Mouse (Mus musculus): ENCODE data around the gene Ranbp3.
A peak's percentile ranks its signal among the peaks of the same experiment; 100 is the strongest.

Gene Ranbp3

DNA sequence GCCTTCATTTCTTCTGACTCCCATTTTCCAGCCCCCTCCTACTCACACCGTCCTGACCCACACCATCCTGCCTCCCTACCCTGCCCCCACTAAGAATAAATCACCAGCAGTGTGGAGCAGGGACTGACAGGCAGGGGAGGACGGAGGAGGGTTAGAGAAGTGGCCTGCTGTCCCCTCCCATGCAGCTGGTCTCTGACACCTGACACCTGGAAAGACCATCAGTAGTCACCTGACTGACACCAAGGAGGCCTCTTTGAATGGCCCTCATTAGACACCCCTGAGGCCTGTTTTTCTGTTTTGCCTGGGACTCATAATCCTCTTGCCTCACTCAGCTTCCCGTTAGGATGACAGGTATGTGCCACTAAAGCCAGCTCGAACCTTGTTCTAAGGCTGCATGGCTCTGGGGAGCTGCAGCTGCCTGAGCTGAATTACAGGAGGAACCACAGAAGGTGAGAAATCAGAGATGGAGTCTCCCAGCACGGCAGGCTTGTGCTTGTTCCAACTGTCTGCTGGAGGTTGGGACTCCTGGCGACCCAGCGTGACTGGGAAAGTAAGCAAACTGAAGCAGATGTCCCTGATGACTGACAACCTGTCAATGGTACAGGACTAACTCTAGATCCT, 54.0 kb downstream of the Ranbp3 start:
- DNase-seq (ENCODE audit: low spot score) = peak; percentile 62

DNA sequence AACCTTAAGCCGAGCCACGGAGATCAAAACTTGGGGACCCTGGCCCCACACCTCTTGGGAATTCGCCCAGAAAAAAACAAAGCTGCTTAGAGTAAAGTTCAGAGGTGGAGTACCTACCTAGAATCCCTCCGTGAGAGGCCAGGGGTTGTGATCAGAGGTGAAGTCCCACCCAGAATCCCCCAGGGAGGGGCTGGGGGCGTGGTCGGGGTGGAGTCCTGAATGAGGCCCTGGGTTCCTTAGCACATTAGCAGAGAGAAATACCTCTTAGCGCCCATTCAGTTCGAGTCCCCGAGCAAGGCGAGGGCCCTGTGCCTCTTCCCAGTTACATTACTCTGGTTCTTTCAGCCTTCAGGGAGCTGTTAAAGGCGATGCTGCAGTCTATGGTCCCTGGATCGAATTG, 54.6 kb downstream of the Ranbp3 start:
- DNase-seq (ENCODE audit: low spot score) = no peak

DNA sequence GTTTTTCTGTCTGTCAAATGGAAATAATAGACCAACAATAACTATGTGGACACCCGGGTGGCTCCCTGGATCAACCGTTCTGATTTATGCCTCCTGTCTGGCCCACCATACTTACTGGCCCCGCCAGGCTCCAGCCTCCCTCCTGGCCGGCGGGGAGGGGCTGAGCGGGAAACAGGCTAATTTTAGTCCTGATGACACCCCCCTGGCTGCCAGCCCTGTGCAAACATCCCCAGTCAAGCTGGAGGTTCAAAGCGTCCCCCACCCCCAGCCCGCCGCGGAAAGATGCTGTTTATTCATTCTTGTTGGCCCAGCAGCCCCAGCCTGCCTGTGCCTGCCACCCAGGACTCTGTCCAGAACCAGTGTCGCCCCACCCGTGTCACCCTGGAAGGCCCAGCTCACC, 55.0 kb downstream of the Ranbp3 start:
- DNase-seq (ENCODE audit: low spot score) = no peak

DNA sequence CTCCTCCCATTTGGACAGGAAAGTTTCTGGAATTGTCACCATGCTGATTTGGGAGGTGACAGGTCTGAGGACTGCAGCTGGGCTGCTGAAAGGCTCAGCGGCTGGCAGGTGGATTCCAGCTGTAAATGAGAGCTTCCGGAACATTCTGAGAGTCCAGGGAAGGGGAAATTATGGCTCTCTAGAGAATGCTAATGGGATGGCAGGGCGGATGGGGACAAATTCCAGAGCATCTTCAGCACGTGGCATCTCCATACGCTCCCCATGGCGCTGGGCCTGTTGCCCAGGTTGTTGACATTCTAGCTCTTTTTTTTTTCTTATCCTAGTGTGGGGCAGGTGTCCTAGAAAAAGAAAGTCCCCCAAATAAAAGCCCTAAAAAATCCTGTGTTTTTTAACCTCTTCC, 56.1 kb downstream of the Ranbp3 start:
- DNase-seq (ENCODE audit: low spot score) = no peak

DNA sequence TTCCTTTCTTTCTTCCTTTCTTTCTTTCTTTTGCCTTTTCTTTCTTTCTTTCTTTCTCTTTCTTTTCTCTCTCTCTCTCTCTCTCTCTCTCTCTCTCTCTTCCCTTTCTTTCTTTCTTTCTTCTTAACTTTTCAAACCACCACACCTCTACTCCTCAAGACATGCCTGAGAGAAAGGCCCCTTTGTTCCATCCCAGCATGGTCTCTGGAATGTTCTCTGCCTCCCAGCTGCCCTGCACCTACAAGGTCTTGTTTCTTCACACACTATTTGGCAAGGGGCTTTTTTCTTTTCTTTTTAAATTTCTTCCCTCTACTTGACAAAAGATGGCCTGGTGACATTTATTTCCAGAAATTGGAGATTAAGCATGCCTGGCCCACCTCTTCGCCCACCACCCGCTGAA, 56.6 kb downstream of the Ranbp3 start:
- no peak for DNase-seq (ENCODE audit: low spot score)

DNA sequence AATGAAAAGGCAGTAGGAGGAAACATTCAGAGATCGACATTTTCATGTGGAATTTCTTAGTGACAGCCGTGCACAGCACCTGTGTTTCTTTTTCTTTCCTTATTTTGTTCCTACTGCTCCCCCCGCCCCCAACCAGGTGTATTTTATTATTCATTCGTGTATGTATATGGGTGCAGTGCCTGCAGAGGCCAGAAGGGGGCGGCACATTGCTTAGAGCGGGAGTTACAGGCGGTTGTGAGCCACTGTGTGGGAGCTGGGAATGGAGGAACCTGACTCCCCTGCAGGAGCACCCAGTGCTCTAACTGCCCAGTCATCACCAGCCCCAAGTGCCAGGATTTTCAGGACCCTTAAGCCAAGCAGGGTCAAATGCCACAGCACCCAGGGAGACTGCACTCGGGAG, 63.4 kb downstream of the Ranbp3 start:
- DNase-seq (ENCODE audit: low spot score) = no peak

DNA sequence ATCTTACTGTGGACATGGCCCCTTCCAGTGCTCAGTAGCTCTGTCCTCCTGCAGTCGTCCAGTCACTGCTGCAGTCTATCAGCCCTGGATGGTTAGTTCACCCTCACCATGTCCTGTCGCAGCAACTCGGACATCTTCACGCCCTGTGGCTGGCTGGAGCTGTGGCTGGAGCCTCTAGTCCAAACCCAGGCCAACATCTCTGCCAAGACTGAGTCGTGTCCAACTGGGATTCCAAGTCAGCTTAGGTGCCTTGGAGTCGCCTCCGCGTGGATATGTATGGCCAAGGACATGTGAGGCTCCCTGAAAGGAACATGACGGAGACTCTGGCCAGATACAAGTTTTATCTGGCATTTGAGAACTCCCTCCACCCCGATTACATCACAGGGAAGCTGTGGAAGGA, 65.1 kb downstream of the Ranbp3 start:
- no peak for DNase-seq (ENCODE audit: low spot score)

DNA sequence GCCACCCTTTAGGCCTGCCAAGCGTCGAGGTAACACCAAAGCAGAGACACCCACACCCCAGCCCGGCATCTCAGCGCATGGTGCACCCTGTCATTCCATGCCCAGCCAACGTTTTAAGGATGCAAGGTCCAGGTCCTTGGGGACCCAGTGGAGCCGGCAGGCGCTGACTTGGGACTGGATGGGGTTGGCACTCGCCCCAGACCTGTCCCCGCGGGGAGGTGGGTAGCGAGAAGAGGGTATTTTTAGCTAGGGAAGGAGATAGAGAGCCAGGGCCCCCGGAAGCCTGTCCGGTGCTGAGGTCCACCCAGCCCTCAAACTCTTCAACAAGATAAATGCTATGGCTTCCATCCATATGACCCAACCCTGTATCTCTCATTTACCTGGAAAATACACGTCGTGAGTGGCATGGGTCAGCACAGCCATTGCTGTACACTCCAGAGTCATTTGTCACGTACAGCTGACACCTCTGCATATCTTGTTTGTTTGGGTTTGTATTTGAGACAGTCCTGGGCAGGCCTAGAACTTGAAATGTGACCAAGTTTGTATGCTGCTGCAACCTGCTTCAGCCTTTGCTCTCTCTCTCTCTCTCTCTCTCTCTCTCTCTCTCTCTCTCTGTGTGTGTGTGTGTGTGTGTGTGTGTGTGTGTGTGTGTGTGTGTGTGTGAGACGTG, 67.2 kb downstream of the Ranbp3 start:
- DNase-seq (ENCODE audit: low spot score) = no peak

DNA sequence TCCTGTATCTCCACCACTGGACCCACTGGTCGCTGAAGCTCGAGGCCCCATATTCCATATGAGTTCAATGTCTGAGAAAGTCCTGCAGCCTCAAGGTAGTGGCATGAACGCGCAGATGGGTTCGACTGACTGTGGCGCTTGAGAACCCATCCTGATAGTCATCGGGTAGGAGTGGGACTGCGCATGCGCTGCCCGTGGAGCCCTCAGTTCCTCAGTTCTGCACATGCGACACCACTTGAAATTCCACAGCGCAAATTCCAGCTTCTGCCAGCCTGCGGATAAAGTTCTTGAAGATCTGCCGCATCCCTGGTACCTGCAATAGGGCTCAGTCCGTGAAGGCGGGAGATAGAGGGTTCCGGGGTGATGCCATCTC, 67.7 kb downstream of the Ranbp3 start:
- DNase-seq (ENCODE audit: low spot score) = no peak

DNA sequence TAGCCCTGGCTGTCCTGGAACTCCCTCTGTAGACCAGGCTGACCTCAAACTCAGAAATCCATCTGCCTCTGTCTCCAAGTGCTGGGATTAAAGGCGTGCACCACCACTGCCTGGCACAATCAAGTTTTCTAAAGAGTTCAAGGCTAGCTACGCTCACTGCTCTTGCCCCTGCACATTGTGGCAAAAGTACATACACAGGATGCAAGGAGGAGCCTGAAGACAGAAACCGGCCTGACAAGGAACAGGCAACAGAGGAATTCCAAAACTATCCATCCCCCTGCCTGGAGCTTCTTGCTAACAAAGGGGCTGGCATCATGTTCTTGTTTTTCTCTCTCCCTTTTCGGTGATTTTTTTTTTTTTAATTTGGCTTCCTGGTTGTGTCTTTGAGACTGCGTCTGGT, 71.1 kb downstream of the Ranbp3 start:
- no peak for DNase-seq (ENCODE audit: low spot score)

DNA sequence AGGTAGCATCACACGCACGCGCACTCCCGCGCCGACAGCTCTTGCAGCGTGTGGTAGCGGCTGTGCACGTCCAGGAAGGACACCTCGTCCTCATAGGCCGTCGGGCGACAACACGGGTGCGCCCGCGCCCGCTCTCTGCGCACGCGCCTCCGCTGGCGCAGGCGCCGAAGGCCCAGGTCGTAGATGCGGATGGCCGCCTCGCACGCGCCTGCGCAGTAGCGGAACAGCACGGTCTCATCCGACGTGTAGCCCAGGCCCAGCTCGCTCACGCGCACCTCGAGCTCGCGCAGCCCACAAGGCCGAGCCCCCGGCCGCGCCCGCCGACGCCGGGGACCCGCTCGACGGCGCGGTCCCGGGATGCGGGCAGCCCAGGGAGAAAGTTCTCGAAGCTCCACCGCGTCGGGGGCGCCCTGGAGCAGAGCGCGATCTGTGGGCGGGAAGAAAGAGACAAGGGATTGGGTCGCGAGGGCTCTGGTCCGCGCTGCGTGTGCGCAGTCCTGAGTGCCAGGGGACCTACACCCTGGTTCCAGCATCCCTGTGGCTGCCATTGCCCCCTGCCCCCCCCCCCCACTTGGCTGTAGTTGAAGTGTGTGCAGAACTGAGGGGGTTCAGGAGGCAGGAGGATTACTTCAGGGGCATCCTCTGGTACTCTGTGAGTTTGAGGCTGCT, 78.4 kb downstream of the Ranbp3 start:
- DNase-seq (ENCODE audit: low spot score) = peak; percentile 77

DNA sequence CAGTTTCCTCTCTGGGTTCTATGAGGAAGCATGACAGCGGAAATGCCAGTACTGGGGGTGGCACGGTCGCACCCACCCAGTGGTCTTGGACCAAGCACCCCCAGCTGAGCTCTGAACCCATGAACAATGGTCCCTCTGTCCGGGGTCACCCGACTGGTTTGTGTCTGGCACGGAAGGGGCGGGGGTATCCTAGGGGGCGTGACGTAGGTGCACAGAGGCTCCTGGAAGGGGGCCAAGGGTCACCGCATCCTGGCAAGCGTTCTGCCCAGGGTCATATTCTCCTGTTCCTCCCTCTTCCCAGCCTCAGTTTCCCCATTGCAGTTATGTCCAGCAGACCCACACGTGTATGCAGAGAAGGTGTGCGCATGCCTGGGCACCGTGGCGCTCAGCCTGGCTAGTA, 80.4 kb downstream of the Ranbp3 start:
- no peak for DNase-seq (ENCODE audit: low spot score)

DNA sequence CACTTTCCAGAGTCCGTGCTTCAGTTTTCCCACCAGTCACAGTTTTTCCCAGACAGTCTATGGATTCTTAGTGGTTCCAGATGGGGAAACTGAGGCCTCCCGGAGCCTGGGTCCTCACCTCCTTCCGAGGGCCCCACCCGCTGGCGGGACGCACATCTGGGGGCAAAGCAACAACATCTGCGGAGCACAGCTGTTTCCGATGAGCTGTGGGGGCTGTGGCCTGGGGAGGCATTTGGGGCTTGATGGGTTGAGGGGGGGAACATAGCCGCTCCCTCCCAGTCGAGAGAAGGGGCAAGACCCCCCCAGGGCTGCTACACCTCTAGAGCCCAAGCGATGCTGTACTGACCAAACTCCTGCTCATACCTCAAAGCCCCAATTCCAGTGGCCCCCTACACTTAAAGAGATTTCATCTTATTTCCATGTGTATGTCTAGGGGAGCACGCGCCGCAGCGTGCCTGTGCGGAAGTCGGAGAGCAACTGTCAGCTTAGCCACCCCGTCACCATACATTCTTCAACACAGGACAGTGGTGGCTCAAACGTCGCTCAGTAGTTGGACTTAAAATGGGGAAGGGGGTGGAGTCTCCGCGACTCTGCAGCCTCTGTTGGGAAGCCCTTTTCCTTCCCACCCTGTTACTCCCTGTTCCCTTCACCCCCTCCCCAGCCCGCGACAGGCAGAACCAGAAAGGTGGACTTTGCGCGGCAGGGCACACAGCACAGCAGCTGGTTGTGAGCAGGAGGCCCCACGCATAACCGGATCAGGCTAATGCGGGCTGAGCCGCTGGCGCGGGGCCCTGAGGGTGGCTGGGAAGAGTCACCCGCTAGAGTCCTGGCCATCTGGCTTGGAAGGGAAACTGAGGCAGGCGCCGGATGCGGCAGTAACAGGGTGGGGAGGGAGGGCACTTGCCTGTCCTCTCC, 81.4 kb downstream of the Ranbp3 start:
- peak; percentile 37 for DNase-seq (ENCODE audit: low spot score)

DNA sequence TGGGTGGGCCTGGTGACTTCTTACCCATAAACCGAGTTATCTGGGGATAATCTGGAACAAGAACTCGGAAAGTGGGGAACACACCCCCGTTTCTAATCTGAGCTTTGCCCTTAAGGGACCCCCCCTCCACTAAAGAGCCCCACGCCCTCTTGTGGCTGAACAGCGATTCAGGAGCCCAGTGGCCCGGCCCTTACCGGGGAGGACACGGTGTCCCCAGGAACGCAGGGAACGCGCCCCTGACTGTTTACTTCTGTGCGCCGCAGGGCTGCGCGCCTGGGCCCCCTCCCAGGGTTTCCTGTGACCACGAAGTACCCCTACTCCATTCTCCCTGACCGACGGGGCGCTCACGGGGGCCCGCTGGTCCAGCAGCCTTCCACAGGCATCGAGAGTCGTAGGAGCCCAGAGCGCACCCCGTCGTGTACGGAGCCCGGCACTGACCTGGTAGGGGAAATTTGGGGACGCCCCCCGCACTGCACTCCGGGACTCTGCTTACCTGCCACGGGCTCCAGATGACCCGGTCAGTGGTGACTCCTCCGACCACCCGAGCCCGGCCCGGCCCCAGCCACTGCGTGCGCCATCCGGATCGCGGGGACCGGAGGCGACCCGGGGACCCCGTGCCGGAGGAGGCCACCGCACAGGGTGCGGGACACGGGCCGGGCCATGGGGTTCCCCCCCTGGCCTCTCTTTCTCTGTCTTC, 83.8 kb downstream of the Ranbp3 start:
- DNase-seq (ENCODE audit: low spot score) = peak; percentile 23

DNA sequence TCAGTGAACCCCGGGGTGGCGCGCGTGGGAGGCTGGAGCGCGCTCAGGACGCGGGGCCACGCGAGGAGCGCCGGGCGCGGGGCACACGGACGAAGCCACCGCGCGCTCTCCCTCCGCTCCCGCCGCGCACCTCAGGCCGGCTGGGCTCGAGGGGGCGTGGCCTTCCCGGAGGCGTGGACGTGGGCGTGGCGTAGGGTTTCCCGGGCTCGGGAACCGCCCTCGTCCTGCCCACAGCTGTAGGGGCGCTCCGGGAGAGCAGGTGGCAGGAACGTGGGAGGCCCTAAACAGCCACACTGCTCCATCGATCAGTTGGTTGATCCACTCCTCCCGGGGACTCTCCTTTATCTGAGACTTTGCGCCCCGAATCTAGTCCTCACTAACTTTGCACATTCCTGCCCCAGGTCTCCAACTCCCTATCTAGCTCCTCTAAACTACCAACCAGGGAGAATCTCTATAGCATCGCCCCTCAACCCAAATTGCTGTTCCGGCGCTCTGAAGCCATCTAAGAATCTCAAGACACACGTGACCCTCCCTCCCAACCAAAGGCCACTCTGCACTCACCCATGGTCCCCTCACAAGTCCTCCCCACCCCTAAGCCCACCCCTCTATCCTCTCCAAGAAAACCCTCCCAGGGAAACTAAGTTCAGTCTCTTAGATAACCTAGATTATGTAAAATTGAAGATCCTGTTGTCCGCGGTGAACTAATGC, 84.5 kb downstream of the Ranbp3 start, which contains the start of gene Nrtn:
Gene Nrtn (minus strand): TSS at position 115 of the 708 bp plus-strand sequence.
- peak; percentile 92 for DNase-seq (ENCODE audit: low spot score)

DNA sequence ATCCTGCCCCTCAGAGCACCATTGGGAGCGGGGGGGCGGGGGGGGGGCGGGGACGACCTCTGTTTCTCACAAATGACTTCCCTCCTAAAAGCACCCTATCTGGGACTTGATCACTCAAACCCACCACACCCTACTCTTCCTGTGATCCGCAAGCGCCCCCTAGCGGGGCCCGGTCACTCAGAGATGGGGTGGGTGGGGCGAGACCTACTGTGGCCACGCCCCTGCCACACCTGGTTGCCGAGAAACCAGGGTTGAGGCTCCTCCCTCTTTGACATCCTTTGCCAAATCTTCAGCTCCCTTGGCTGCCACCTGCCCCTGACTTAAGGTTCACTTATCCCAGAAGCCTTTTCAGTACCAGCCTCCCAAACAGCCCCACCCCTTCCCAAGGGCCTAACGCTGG, 85.0 kb downstream of the Ranbp3 start:
- peak; percentile 52 for DNase-seq (ENCODE audit: low spot score)

DNA sequence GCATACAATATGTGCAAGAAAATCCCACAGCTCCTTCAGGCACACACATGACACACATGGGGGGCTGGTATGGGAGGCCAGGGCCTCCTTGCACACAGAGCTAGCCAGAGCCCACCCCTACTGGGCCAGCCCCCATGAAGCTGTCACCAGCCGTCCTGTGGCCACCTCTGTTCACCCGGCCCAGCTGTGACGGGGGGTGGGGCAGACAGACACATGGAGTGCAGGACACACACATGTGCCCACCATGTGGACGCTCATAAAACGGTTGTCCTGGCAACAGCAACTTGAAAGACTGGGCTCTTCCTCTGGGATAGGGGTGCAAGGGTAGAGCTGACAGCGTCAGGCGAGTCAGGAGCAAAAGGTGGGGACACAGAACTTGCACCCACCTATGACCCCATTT, 86.2 kb downstream of the Ranbp3 start:
- peak; percentile 44 for DNase-seq (ENCODE audit: low spot score)

DNA sequence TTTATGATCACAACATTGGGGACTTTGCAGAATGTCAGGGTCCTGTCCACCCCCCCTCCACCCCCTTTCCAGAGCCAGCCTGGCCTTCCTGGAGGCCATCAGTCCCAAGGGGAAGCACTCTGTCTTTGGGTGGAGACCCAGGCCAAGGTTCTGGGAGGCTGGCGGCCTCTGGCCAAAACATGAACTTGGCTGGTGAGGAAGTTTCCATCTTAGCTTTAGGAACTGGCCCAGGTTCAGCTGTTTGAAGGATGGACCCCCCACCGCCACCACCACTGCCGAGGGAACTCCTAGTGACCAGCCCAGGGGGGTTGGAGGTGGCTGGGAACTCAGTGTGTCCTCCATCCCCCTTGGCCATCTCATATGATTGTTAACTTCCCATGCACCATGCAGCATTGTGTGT, 88.0 kb downstream of the Ranbp3 start:
- DNase-seq (ENCODE audit: low spot score) = no peak

Measured in embryo, embryonic 10 days (tissue).